Mouse (Mus musculus) limb, embryonic 10.5 days (tissue): ENCODE measurements around the gene Olfr462. TPM values are rescaled to one million over a fixed set of nuclear protein-coding genes. Genes with fewer than 3 reads are reported as not detected.

Experiments used
- polyA plus RNA-seq: library from polyadenylated mRNA; unstranded; fragments of >200 nt; fragmentation: Nextera tagmentation; extraction: Ambion mirVana; gene quantifications from 2 replicates; pipeline ENCODE4 v1.2.1, GENCODE M21; 2016

Gene Olfr462
- polyA plus RNA-seq, 1 experiment from 2014 or later = not detected

Other genes starting within 250 kb of the Olfr462 start
- 1.9 and 2.2 TPM in 2 replicates for gene Rnf43, start 229.5 kb downstream of the Olfr462 start, polyA plus RNA-seq
- gene Supt4a, start 154.7 kb downstream of the Olfr462 start, polyA plus RNA-seq = 187 and 191 TPM in 2 replicates
- gene Tspoap1, start 131.7 kb downstream of the Olfr462 start, polyA plus RNA-seq = 0.74 and 2.9 TPM in 2 replicates
- 2.8 and 4.0 TPM in 2 replicates for gene Mpo, start 98.7 kb downstream of the Olfr462 start, polyA plus RNA-seq
- gene Lpo, start 64.0 kb downstream of the Olfr462 start, polyA plus RNA-seq = not detected in 2 replicates
- 18.0 TPM in 2 replicates for gene Mks1, start 39.1 kb downstream of the Olfr462 start, polyA plus RNA-seq
- not detected in 2 replicates for gene Epx, start 16.7 kb downstream of the Olfr462 start, polyA plus RNA-seq
- gene Olfr463, start 5.1 kb upstream of the Olfr462 start, polyA plus RNA-seq = not detected in 2 replicates
- not detected in 2 replicates for gene Olfr464, start 28.7 kb upstream of the Olfr462 start, polyA plus RNA-seq
- gene Dynll2, start 95.3 kb upstream of the Olfr462 start, polyA plus RNA-seq = 22.9 and 25.0 TPM in 2 replicates
- gene Srsf1, start 155.1 kb upstream of the Olfr462 start, polyA plus RNA-seq = 365 and 415 TPM in 2 replicates
- gene Vezf1, start 176.0 kb upstream of the Olfr462 start, polyA plus RNA-seq = 54.6 and 59.2 TPM in 2 replicates
- 15.0 and 22.6 TPM in 2 replicates for gene Cuedc1, start 205.8 kb upstream of the Olfr462 start, polyA plus RNA-seq